Mouse (Mus musculus) heart, adult 2 months (tissue): ENCODE data around the gene Gm11214.

Experiments used
- CTCF ChIP-seq: fragments of 200-600 bp; IDR thresholded peaks from 2 replicates; pipeline ENCODE4 v1.8.1; 2022; ENCODE audit warnings: antibody characterized with exemption, mild to moderate bottlenecking, moderate library complexity
- EP300 ChIP-seq: fragments of 200-500 bp; IDR thresholded peaks from 2 replicates; pipeline ENCODE4 v1.6.1; 2011; ENCODE audit warnings: low read depth, low read length, control low read depth; ENCODE audit not compliant: insufficient read depth
- POLR2A ChIP-seq: fragments of 200-500 bp; IDR thresholded peaks from 2 replicates; pipeline ENCODE4 v1.6.1; 2011; ENCODE audit warnings: mild to moderate bottlenecking, low read depth, low read length, control low read depth; ENCODE audit not compliant: insufficient read depth

DNA sequence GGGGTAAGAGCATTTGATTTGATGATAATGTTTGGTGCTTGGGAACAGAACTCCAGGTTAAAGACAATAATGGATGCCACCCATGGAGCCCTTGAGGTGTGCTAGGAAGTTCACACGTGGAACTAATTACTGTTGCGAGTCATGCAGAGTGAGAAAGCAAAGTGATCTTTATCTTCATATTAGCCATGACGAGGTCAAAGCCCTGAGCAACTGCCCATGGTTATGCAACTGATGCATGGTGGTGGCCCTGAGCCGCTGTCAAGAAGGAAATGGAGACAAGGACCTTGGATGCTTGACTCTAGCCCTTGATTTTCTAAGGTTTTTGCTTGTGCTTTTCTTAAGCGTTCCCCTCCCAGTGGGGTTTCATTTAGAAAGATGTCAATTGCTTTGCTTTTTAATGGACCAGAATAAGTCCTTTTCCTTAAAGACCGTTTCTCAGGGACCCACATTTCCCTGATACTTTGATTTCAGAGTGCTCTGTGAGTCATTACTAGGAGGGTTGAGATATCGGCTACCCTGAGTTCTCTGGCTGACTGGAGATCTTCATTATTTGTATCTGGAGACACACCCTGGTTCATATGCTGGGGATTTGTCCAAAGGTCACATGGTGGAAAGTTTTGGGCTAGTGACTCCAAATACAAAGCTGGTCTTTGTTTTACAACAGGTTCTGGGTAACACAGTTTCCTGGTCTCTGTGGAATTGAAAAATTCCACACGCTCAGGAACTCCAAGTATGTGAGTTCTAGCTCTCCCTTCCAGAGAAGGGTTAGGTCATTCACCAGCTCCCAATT is 47.4 kb upstream of the Gm11214 start:
- TF ChIP-seq CTCF (no peak), EP300 (no peak), POLR2A (no peak)
